Mouse (Mus musculus): ENCODE results near the gene Hist1h3d.
"Not testable (repeated sequence)": the region's sequence is repeated elsewhere in the genome, so short reads cannot be mapped to it uniquely, and the experiment has no call there.

Hist1h3d gene

GRCm38 (mm10) chr13:23585029-23585441 is 9.5 kb downstream of the Hist1h3d start:
- DNase-seq (ENCODE audit: low spot score in 2 of 2): peak; percentile 77 to 82

GRCm38 (mm10) chr13:23585442-23586098 is 10.0 kb downstream of the Hist1h3d start:
- DNase-seq (ENCODE audit: low spot score in 2 of 2): peak; percentile 76 to 77

- DNase-seq (ENCODE audit: low spot score in 2 of 2): no peak
These were observed 10.8 kb downstream of the Hist1h3d start for GRCm38 (mm10) chr13:23586099-23586939.

- DNase-seq (ENCODE audit: low spot score in 2 of 2): no peak
These were observed 11.3 kb downstream of the Hist1h3d start for GRCm38 (mm10) chr13:23586940-23587225.

GRCm38 (mm10) chr13:23591206-23591605 is 15.6 kb downstream of the Hist1h3d start:
- no peak for DNase-seq (ENCODE audit: low spot score in 2 of 2)

- not testable (repeated sequence) for DNase-seq (ENCODE audit: low spot score in 2 of 2)
These were observed 16.3 kb downstream of the Hist1h3d start for GRCm38 (mm10) chr13:23591886-23592285.

- DNase-seq (ENCODE audit: low spot score in 2 of 2): no peak
These were observed 17.1 kb downstream of the Hist1h3d start for GRCm38 (mm10) chr13:23592614-23593013.

GRCm38 (mm10) chr13:23593051-23593770 is 17.6 kb downstream of the Hist1h3d start:
- no peak for DNase-seq (ENCODE audit: low spot score in 2 of 2)

GRCm38 (mm10) chr13:23595185-23595584 is 19.6 kb downstream of the Hist1h3d start:
- DNase-seq (ENCODE audit: low spot score in 2 of 2): no peak

- no peak for DNase-seq (ENCODE audit: low spot score in 2 of 2)
These were observed 20.2 kb downstream of the Hist1h3d start for GRCm38 (mm10) chr13:23595622-23596372.

GRCm38 (mm10) chr13:23597957-23598356 is 22.4 kb downstream of the Hist1h3d start:
- DNase-seq (ENCODE audit: low spot score in 2 of 2): peak; percentile 65 to 83

- DNase-seq (ENCODE audit: low spot score in 2 of 2): no peak
These were observed 27.7 kb downstream of the Hist1h3d start for GRCm38 (mm10) chr13:23603182-23603699.

GRCm38 (mm10) chr13:23604452-23604851 is 28.9 kb downstream of the Hist1h3d start:
- no peak for DNase-seq (ENCODE audit: low spot score in 2 of 2)

- no peak for DNase-seq (ENCODE audit: low spot score in 2 of 2)
These were observed 29.5 kb downstream of the Hist1h3d start for GRCm38 (mm10) chr13:23605052-23605451.

- no peak for DNase-seq (ENCODE audit: low spot score in 2 of 2)
These were observed 33.6 kb downstream of the Hist1h3d start for GRCm38 (mm10) chr13:23609209-23609608.

GRCm38 (mm10) chr13:23609844-23610243 is 34.3 kb downstream of the Hist1h3d start:
- DNase-seq (ENCODE audit: low spot score in 2 of 2): no peak

GRCm38 (mm10) chr13:23610393-23610792 is 34.8 kb downstream of the Hist1h3d start:
- no peak for DNase-seq (ENCODE audit: low spot score in 2 of 2)

- no peak for DNase-seq (ENCODE audit: low spot score in 2 of 2)
These were observed 36.1 kb downstream of the Hist1h3d start for GRCm38 (mm10) chr13:23611638-23612037.

GRCm38 (mm10) chr13:23620056-23620732 is 44.6 kb downstream of the Hist1h3d start:
- peak in 1 of 2 experiments; percentile 6 for DNase-seq (ENCODE audit: low spot score in 2 of 2)

GRCm38 (mm10) chr13:23620733-23621531 is 45.4 kb downstream of the Hist1h3d start, which contains the start of gene Hist1h2be:
Hist1h2be (minus strand) TSS chr13:23621124.
- DNase-seq (ENCODE audit: low spot score in 2 of 2): peak; percentile 71 to 84

Data from right cerebral cortex, adult 2 months (tissue).